In the genomic region with DNA sequence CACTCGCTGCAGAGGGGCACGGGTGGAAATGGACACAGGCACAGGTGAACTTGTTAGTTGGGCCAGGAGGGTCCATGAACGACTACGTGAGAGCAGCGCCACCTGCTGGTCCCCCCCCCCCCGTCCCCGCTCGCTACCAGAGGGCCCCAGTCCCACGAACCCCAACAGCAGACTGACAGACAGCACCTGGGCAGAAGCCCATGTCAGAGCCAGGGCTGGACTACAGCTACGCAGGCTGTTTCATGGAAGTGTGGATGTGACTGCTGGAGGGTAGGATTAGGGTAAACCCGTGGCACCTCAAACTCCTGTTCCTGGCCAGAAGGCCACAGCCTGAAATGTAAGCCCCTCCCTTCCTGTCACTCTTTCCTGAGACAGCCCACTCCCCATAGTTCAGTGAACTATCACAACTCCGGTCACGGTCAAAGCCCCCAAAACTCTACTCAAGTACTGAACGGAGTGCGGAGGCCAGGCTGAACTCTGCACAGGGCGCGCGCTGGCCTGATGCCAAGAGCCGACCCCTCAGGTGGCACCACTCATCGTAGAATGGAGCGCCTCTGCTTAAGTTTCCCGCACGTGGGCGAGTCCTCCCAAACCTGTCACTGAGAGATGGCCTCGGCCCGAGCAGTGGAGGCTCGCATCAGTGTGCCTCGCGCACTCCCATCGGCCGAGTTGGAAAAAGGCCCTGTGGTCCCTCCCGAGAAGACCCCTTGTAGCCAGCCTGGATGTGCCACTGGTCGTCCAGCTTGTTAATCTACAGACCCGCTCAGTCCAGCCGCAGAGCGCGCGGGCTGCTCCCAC, we compare ENCODE assay signal across 8 mouse cellular contexts. TPM values are rescaled to one million over a fixed set of nuclear protein-coding genes. Genes with fewer than 3 reads are reported as not detected.
DNase-seq lines count a peak whose midpoint lies in the region; ATAC-seq and TF ChIP-seq lines count a peak whose summit lies in the region.

No protein-coding gene starts in this region.

- H3K4me3 ChIP-seq in heart, embryonic 13.5 days = peak overlapping the region; percentile 69
- H3K4me3 ChIP-seq in kidney, embryonic 15.5 days (replicated peaks) = peak overlapping the region; percentile 69
- H3K4me3 ChIP-seq in small intestine, adult 2 months (ENCODE audit: low read depth, low read length) = peak overlapping the region; percentile 74

- in situ Hi-C loops in Patski (cut with MboI; ENCODE audit: low pct_unique_long_range_greater_than_20kb) = loop anchor here (5.0 kb wide), 2 partner anchors 56 to 86 kb away; a partner anchor contains a TSS

- peak; percentile 8 for ATAC-seq in Patski
- ATAC-seq in heart, embryonic 13.5 days (ENCODE audit: extremely low read depth, insufficient number of reproducible peaks, low FRiP score, low TSS enrichment) = peak; percentile 16; the same call in 1 of the 2 replicates
- peak; percentile 38 for ATAC-seq in kidney, embryonic 15.5 days (replicated peaks; ENCODE audit: low FRiP score)

- no peak for TF ChIP-seq POLR2A in small intestine, adult 2 months (IDR thresholded peaks at IDR 0.05; ENCODE audit: low read depth, low read length)

- TF ChIP-seq CTCF in Patski (IDR thresholded peaks at IDR 0.05) = no peak
- peak; percentile 73 for TF ChIP-seq CTCF in small intestine, adult 2 months (IDR thresholded peaks at IDR 0.05; ENCODE audit: extremely low read depth, insufficient read length, insufficient replicate concordance, low read depth, low read length)

- peak overlapping the region; percentile 76 for H3K27ac ChIP-seq in heart, embryonic 13.5 days (replicated peaks)
- H3K27ac ChIP-seq in kidney, embryonic 15.5 days = peak overlapping the region; percentile 88
- peak overlapping the region; percentile 51 for H3K27ac ChIP-seq in small intestine, adult 2 months (ENCODE audit: insufficient read depth, low read depth, low read length)

- H3K4me1 ChIP-seq in heart, embryonic 13.5 days = peaks cover 21% of the 10 kb centered on the region
- peaks cover 64% of the 10 kb centered on the region for H3K4me1 ChIP-seq in kidney, embryonic 15.5 days
- peaks cover 27% of the 10 kb centered on the region for H3K4me1 ChIP-seq in small intestine, adult 2 months (ENCODE audit: control insufficient read depth, insufficient read depth, insufficient read length, low read length)

- H3K4me2 ChIP-seq in heart, embryonic 13.5 days = peak overlapping the region; percentile 89
- peak overlapping the region; percentile 100 for H3K4me2 ChIP-seq in kidney, embryonic 15.5 days

- peak overlapping the region; percentile 86 for H3K9ac ChIP-seq in heart, embryonic 13.5 days
- H3K9ac ChIP-seq in kidney, embryonic 15.5 days = peak overlapping the region; percentile 75

- H3K9me3 ChIP-seq in heart, embryonic 13.5 days = no peaks in the 10 kb centered on the region
- H3K9me3 ChIP-seq in kidney, embryonic 15.5 days (replicated peaks) = no peaks in the 10 kb centered on the region

- peaks cover 57% of the 10 kb centered on the region for H3K36me3 ChIP-seq in heart, embryonic 13.5 days
- peaks cover 55% of the 10 kb centered on the region for H3K36me3 ChIP-seq in kidney, embryonic 15.5 days
- H3K36me3 ChIP-seq in small intestine, adult 2 months (ENCODE audit: control insufficient read depth, insufficient read depth, low read length) = peaks cover 7% of the 10 kb centered on the region; the same call in 1 of the 2 replicates

- peak; percentile 57 to 59 for DNase-seq in adrenal gland, adult 18-20 months (ENCODE audit: low spot score in 2 of 2)
- no peak for DNase-seq in adrenal gland, adult 8-10 months
- DNase-seq in Patski (ENCODE audit: low read depth, low spot score) = peak; percentile 17
- DNase-seq in embryo, embryonic 9.5 days (ENCODE audit: extremely low spot score) = peak; percentile 81
- peak; percentile 50 for DNase-seq in lung, postnatal 36 days

- under 1% methylated on average over 38 of the region's 38 CpGs for WGBS in heart, embryonic 13.5 days
- under 1% methylated on average over 38 of the region's 38 CpGs for WGBS in kidney, embryonic 15.5 days
- under 1% methylated on average over 38 of the region's 38 CpGs for WGBS in small intestine, adult 2 months

- no peaks in the 10 kb centered on the region for H3K27me3 ChIP-seq in Patski
- H3K27me3 ChIP-seq in heart, embryonic 13.5 days (replicated peaks) = no peaks in the 10 kb centered on the region
- no peaks in the 10 kb centered on the region for H3K27me3 ChIP-seq in kidney, embryonic 15.5 days
- no peaks in the 10 kb centered on the region for H3K27me3 ChIP-seq in small intestine, adult 2 months (ENCODE audit: control insufficient read depth, insufficient read depth, low read length)

- POLR2A ChIA-PET in Patski (lab: Charles Lee) = interaction anchor here (0.9 to 1.3 kb wide), 3 partner anchors 10 to 73 kb away, joined by 3 read pairs; no protein-coding TSS in a partner anchor

- CTCF ChIA-PET in Patski (lab: Charles Lee) = interaction anchor here (0.8 to 3.9 kb wide), 10 partner anchors 13 to 89 kb away, joined by 3 to 28 read pairs (median 4); no protein-coding TSS in a partner anchor

RNA-seq across cellular contexts. Expression of a gene that starts 0.6 kb away (rescaled TPM):
- 10 to 100 TPM; 46.3 to 52.8 TPM for total RNA-seq in adrenal gland, adult 18-20 months (2021)
- 10 to 100 TPM; 49.3 to 61.7 (median 55.7) TPM for total RNA-seq in adrenal gland, adult 8-10 months (2022)
- polyA plus RNA-seq in Patski (2021) = 21.7 TPM
- polyA plus RNA-seq in heart, embryonic 13.5 days (2015; fragmentation: Nextera tagmentation; extraction: Ambion mirVana) = 120 and 122 TPM in 2 replicates
- polyA plus RNA-seq in kidney, embryonic 15.5 days (2015; fragmentation: Nextera tagmentation; extraction: Ambion mirVana) = 164 and 176 TPM in 2 replicates
- 38.4 and 46.2 TPM in 2 replicates for polyA plus RNA-seq in small intestine, adult 2 months (2012; rRNA removed)

RNA-seq across cellular contexts. Expression of a gene that starts 0.8 kb away (rescaled TPM):
- 10 to 100 TPM; 24.6 to 30.3 TPM for total RNA-seq in adrenal gland, adult 18-20 months (2021)
- total RNA-seq in adrenal gland, adult 8-10 months (2022) = 10 to 100 TPM; 26.1 to 57.9 (median 42.3) TPM
- 50.6 TPM for polyA plus RNA-seq in Patski (2021)
- polyA plus RNA-seq in heart, embryonic 13.5 days (2015; fragmentation: Nextera tagmentation; extraction: Ambion mirVana) = 27.8 and 28.1 TPM in 2 replicates
- 52.9 and 66.0 TPM in 2 replicates for polyA plus RNA-seq in kidney, embryonic 15.5 days (2015; fragmentation: Nextera tagmentation; extraction: Ambion mirVana)
- 22.0 and 23.9 TPM in 2 replicates for polyA plus RNA-seq in small intestine, adult 2 months (2012; rRNA removed)

RNA-seq across cellular contexts. Expression of a gene that starts 8.3 kb away (rescaled TPM):
- total RNA-seq in adrenal gland, adult 18-20 months (2021) = 10 to 100 TPM in 1 of 2 experiments, 1 to 10 TPM in 1; 6.6 to 15.5 TPM
- total RNA-seq in adrenal gland, adult 8-10 months (2022) = 10 to 100 TPM; 11.1 to 23.9 (median 15.9) TPM
- 10.0 TPM for polyA plus RNA-seq in Patski (2021)
- 6.4 and 9.8 TPM in 2 replicates for polyA plus RNA-seq in heart, embryonic 13.5 days (2015; fragmentation: Nextera tagmentation; extraction: Ambion mirVana)
- 27.6 and 31.0 TPM in 2 replicates for polyA plus RNA-seq in kidney, embryonic 15.5 days (2015; fragmentation: Nextera tagmentation; extraction: Ambion mirVana)
- polyA plus RNA-seq in small intestine, adult 2 months (2012; rRNA removed) = 4.1 and 5.1 TPM in 2 replicates

RNA-seq across cellular contexts. Expression of a gene that starts 14.1 kb away (rescaled TPM):
- total RNA-seq in adrenal gland, adult 18-20 months (2021) = 100 to 1,000 TPM in 1 of 2 experiments, 10 to 100 TPM in 1; 27.6 to 104 TPM
- 100 to 1,000 TPM in 2 of 4 experiments, 10 to 100 TPM in 2; 41.6 to 142 (median 76.2) TPM for total RNA-seq in adrenal gland, adult 8-10 months (2022)
- 17.2 TPM for polyA plus RNA-seq in Patski (2021)
- 7.5 and 7.6 TPM in 2 replicates for polyA plus RNA-seq in heart, embryonic 13.5 days (2015; fragmentation: Nextera tagmentation; extraction: Ambion mirVana)
- 31.9 and 32.1 TPM in 2 replicates for polyA plus RNA-seq in kidney, embryonic 15.5 days (2015; fragmentation: Nextera tagmentation; extraction: Ambion mirVana)
- 102 and 127 TPM in 2 replicates for polyA plus RNA-seq in small intestine, adult 2 months (2012; rRNA removed)

RNA-seq across cellular contexts. Expression of a gene that starts 18.9 kb away (rescaled TPM):
- 10 to 100 TPM in 1 of 2 experiments, 1 to 10 TPM in 1; 6.4 to 14.9 TPM for total RNA-seq in adrenal gland, adult 18-20 months (2021)
- 10 to 100 TPM in 1 of 4 experiments, 1 to 10 TPM in 3; 4.8 to 11.4 (median 6.5) TPM for total RNA-seq in adrenal gland, adult 8-10 months (2022)
- 17.0 TPM for polyA plus RNA-seq in Patski (2021)
- polyA plus RNA-seq in heart, embryonic 13.5 days (2015; fragmentation: Nextera tagmentation; extraction: Ambion mirVana) = 2.1 and 3.8 TPM in 2 replicates
- 2.4 and 3.4 TPM in 2 replicates for polyA plus RNA-seq in kidney, embryonic 15.5 days (2015; fragmentation: Nextera tagmentation; extraction: Ambion mirVana)
- polyA plus RNA-seq in small intestine, adult 2 months (2012; rRNA removed) = 1.2 and 11.4 TPM in 2 replicates
